Mouse (Mus musculus): ENCODE results near the gene Gm6460. TPM values are rescaled to one million over a fixed set of nuclear protein-coding genes. Genes with fewer than 3 reads are reported as not detected.
"Not testable (repeated sequence)": the region's sequence is repeated elsewhere in the genome, so short reads cannot be mapped to it uniquely, and the experiment has no call there.

Gm6460 gene
- total RNA-seq (2021) = not detected

DNA sequence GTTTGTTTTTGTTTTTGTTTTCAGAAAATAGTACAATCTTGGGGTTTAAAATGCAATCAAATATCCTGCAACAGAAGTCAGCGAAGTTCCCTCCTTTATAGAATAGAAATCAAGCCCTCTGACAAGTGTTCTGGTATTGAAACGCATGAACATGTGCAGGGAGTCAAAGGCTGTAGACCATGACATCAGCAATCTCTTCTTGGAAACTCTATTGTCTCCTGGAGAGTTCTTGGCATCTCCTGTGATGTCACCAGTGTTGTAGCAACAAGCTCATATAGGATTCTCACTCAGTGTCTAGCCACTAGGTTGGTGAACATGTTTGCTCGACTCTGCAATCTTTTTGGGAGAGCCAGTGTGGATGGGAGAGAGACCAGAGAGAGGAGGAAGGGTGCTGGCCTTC is at the start of gene Gm6460:
Gene Gm6460, plus strand, starts transcription at position 301 of the 400 bp plus-strand sequence.
- intact Hi-C loops (cut with DNase I) = not testable (repeated sequence)

More for the DNA sequence above, at the start of gene Gm6460:
- DNase-seq = not testable (repeated sequence)

Other genes with a start within 250 kb of the Gm6460 start
- gene Gm8897, start 178.5 kb upstream of the Gm6460 start, total RNA-seq (2021) = not detected
- not detected for gene Gm8906, start 92.2 kb upstream of the Gm6460 start, total RNA-seq (2021)
- not detected for gene Gm8922, start 87.0 kb downstream of the Gm6460 start, total RNA-seq (2021)
- gene Gm8926, start 175.6 kb downstream of the Gm6460 start, total RNA-seq (2021) = not detected

All from left cerebral cortex, postnatal 4 days (tissue).